Mouse (Mus musculus): ENCODE measurements around the gene Nphp4.

DNA sequence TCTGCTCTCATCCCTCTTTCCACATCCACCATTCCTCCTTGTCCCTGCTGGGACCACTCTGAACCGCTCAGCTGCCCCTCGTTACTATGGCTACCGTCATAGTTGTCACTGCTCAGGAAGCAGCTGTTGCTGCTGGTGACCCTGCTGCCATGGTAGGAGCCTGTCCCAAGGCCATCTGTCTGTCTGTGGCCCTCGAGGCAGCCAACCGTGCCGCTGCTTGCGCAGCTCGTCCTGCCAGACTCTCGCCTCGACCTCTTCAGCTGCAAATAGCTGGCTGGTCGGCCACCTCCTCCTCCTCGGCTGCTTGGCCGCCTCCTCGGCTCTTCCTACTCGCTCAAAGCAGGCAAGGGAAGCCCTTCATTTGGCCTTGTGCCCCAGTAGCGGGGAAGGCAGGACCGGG is 81.7 kb downstream of the Nphp4 start:
- no peak for TF ChIP-seq CTCF (conservative IDR thresholded peaks at IDR 0.05; ENCODE audit: low read length)
- TF ChIP-seq POU5F1 (IDR thresholded peaks at IDR 0.05; ENCODE audit: borderline replicate concordance, low read length): no peak

Measured in E14TG2a.4 (cell line).